Mouse (Mus musculus): ENCODE results near the gene Gm49384. TPM values are rescaled to one million over a fixed set of nuclear protein-coding genes. Genes with fewer than 3 reads are reported as not detected.
A peak's percentile ranks its signal among the peaks of the same experiment; 100 is the strongest.

Gm49384 gene
- total RNA-seq, 2 experiments from 2014 or later, result 2.0 to 3.2 TPM

GRCm38 (mm10) chr12:69216587-69216986 is 12.5 kb upstream of the Gm49384 start:
- no peak overlapping the region for H3K4me3 ChIP-seq
- intact Hi-C loops (cut with DNase I), result no loop called here
- DNase-seq, result no peak
- TF ChIP-seq CTCF (IDR thresholded peaks at IDR 0.05), result no peak
- H3K27ac ChIP-seq, result no peak overlapping the region

GRCm38 (mm10) chr12:69215000-69215785 is 11.1 kb upstream of the Gm49384 start:
- intact Hi-C loops (cut with DNase I), result no loop called here
- DNase-seq, result peak; percentile 76
- H3K4me3 ChIP-seq, result no peak overlapping the region
- H3K27ac ChIP-seq, result peak overlapping the region; percentile 1; the same call in 1 of the 2 replicates
- TF ChIP-seq CTCF (IDR thresholded peaks at IDR 0.05), result no peak

- Histone ChIP-seq H3K4me3 (no peak overlapping the region), H3K27ac (peak overlapping the region; percentile 16; the same call in 1 of the 2 replicates)
- no peak for TF ChIP-seq CTCF (IDR thresholded peaks at IDR 0.05)
- intact Hi-C loops (cut with DNase I), result no loop called here
- DNase-seq, result no peak
These were observed 10.3 kb upstream of the Gm49384 start for GRCm38 (mm10) chr12:69214393-69214792.

- peak; percentile 19; the same call in 1 of the 2 replicates for TF ChIP-seq CTCF (IDR thresholded peaks at IDR 0.05)
- H3K4me3 ChIP-seq, result no peak overlapping the region
- no peak overlapping the region for H3K27ac ChIP-seq
- no peak for DNase-seq
- intact Hi-C loops (cut with DNase I), result no loop called here
These were observed 9.2 kb upstream of the Gm49384 start for GRCm38 (mm10) chr12:69213186-69213777.

GRCm38 (mm10) chr12:69211057-69211456 is 7.0 kb upstream of the Gm49384 start:
- peak; percentile 52 for TF ChIP-seq CTCF (IDR thresholded peaks at IDR 0.05)
- intact Hi-C loops (cut with DNase I), result no loop called here

GRCm38 (mm10) chr12:69210056-69210979 is 6.3 kb upstream of the Gm49384 start:
- no peak for TF ChIP-seq CTCF (IDR thresholded peaks at IDR 0.05)
- intact Hi-C loops (cut with DNase I), result no loop called here
- no peak for DNase-seq

More at GRCm38 (mm10) chr12:69211057-69211456, 7.0 kb upstream of the Gm49384 start:
- no peak overlapping the region for H3K27ac ChIP-seq
- H3K4me3 ChIP-seq, result no peak overlapping the region
- no peak for DNase-seq

GRCm38 (mm10) chr12:69208520-69208919 is 4.5 kb upstream of the Gm49384 start:
- Histone ChIP-seq H3K27ac (no peak overlapping the region), H3K4me3 (no peak overlapping the region)
- TF ChIP-seq CTCF (IDR thresholded peaks at IDR 0.05), result peak; percentile 38
- intact Hi-C loops (cut with DNase I), result no loop called here
- DNase-seq, result no peak

More at GRCm38 (mm10) chr12:69210056-69210979, 6.3 kb upstream of the Gm49384 start:
- no peak overlapping the region for H3K27ac ChIP-seq
- no peak overlapping the region for H3K4me3 ChIP-seq

- H3K4me3 ChIP-seq, result no peak overlapping the region
- intact Hi-C loops (cut with DNase I), result no loop called here
These were observed 3.9 kb upstream of the Gm49384 start for GRCm38 (mm10) chr12:69207926-69208325.

GRCm38 (mm10) chr12:69207396-69207795 is 3.3 kb upstream of the Gm49384 start:
- intact Hi-C loops (cut with DNase I), result no loop called here
- no peak for DNase-seq
- no peak overlapping the region for H3K4me3 ChIP-seq
- no peak overlapping the region for H3K27ac ChIP-seq
- TF ChIP-seq CTCF (IDR thresholded peaks at IDR 0.05), result no peak

More at GRCm38 (mm10) chr12:69207926-69208325, 3.9 kb upstream of the Gm49384 start:
- TF ChIP-seq CTCF (IDR thresholded peaks at IDR 0.05), result no peak
- H3K27ac ChIP-seq, result no peak overlapping the region
- DNase-seq, result no peak

GRCm38 (mm10) chr12:69198985-69199384 is 5.1 kb downstream of the Gm49384 start:
- intact Hi-C loops (cut with DNase I), result loop anchor here (5.0 to 10.0 kb wide), 2 partner anchors 98 to 376 kb away; partner anchors contain the start of gene Klhdc2
- no peak for DNase-seq
- H3K27ac ChIP-seq, result no peak overlapping the region
- no peak for TF ChIP-seq CTCF (IDR thresholded peaks at IDR 0.05)
- H3K4me3 ChIP-seq, result no peak overlapping the region; the same call in 1 of the 2 replicates

- Histone ChIP-seq H3K4me3 (peak within 1 kb of the TSS; percentile 99), H3K27ac (peak within 1 kb of the TSS; percentile 98)
- no peak for TF ChIP-seq CTCF (IDR thresholded peaks at IDR 0.05)
- intact Hi-C loops (cut with DNase I), result loop anchor here (5.0 to 10.0 kb wide), 2 partner anchors 99 to 377 kb away; partner anchors contain the start of gene Klhdc2
- peak; percentile 58 for DNase-seq
These were observed 5.9 kb downstream of the Gm49384 start, which contains the start of gene Dnaaf2 for GRCm38 (mm10) chr12:69198164-69198535. Gene Dnaaf2 (minus strand): TSS chr12:69198429.

Measured in gastrocnemius, adult 2 months (tissue).